Mouse (Mus musculus): Measurements from ENCODE around the gene Stk10. TPM values are rescaled to one million over a fixed set of nuclear protein-coding genes. Genes with fewer than 3 reads are reported as not detected.

The Stk10 gene
- polyA plus RNA-seq, 1 experiment from 2014 or later, result 2.6 TPM

DNA sequence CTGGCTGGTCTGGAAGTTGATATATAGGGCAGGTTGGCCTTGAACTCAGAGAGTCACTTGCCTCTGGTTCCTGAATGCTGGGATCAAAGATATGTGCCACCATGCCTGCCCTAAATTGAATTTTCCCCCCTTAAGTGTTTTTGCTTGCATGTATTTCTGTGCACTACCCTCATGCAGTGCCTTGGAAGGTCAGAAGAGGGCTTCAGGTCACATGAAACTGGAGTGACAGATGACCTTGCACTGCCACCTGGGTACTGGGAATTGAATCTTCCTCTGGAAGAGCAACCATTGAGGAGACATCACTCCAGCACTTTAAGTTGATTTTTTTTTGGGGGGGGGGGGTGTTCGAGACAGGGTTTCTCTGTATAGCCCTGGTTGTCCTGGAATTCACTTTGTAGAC, 3.0 kb upstream of the Stk10 start:
- WGBS, result 73% methylated on average over 1 of the region's 1 CpGs
- peaks cover 27% of the 10 kb centered on the region for H3K4me1 ChIP-seq
- no peak for ATAC-seq (ENCODE audit: extremely low read depth, insufficient number of reproducible peaks, low FRiP score, low TSS enrichment)
- H3K4me3 ChIP-seq, result no peak overlapping the region
- no peak overlapping the region for H3K4me2 ChIP-seq
- no peak overlapping the region for H3K9ac ChIP-seq
- peaks cover 7% of the 10 kb centered on the region; the same call in 1 of the 2 replicates for H3K36me3 ChIP-seq
- no peak overlapping the region for H3K27ac ChIP-seq (replicated peaks)
- no peaks in the 10 kb centered on the region; the same call in 1 of the 2 replicates for H3K27me3 ChIP-seq (replicated peaks)
- H3K9me3 ChIP-seq, result no peaks in the 10 kb centered on the region

DNA sequence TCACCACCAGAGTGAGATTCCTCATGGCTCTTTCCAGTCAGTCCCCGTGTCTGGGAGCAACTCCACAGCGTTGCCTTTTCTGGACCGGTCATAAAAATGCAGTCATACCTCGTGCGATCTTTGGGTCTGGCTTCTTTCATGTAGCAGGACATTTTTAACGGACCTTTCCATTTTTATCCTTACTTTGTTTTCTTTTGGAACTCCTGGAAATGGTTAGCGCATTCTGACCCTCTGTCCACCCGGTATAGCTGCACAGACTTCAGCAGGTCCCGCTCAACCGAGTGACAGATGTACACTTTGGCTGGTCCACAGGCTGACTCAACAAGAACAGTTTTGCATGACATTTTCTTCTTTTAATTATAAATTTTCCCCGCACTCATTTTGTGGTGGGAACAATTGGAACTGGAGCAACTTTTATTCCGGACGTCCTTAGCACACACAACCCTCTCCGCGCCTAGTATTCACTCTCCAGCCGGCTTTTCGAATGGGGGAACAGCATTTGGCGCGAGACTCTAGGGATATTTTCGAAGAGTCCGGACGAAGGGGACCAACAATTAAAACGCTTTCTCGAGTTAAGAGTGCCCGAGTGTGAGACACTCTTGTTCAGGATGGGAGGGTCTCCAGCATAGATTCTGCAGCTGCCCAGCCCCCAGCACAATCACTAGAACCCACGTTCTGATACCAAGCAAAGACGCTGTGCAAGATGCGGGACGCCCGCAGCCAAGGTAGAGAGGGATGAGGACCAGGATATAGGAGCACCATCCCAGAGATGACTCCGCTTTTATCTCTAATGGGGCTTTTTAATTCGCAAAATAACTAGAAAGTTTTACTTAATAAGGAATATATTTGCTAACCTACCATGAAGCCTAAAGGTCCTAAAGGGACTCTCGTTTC, 987 bp upstream of the Stk10 start, which contains the start of gene Efcab9:
Gene Efcab9, minus strand, starts transcription at position 211 of the 894 bp plus-strand sequence.
- peak within 1 kb of the TSS; percentile 33; the same call in 1 of the 2 replicates for H3K27ac ChIP-seq (replicated peaks)
- H3K9me3 ChIP-seq, result no peaks in the 10 kb centered on the region
- ATAC-seq (ENCODE audit: extremely low read depth, insufficient number of reproducible peaks, low FRiP score, low TSS enrichment), result no peak
- peaks cover 28% of the 10 kb centered on the region for H3K4me1 ChIP-seq
- 0 out of 2 replicates have a peak, but pooled peaks cover 2% of the 10 kb centered on the region for H3K36me3 ChIP-seq
- WGBS, result 4% methylated on average over 33 of the region's 33 CpGs
- H3K4me2 ChIP-seq, result peak within 1 kb of the TSS; percentile 99
- no peaks in the 10 kb centered on the region; the same call in 1 of the 2 replicates for H3K27me3 ChIP-seq (replicated peaks)
- peak within 1 kb of the TSS; percentile 80 for H3K4me3 ChIP-seq
- peak within 1 kb of the TSS; percentile 85 for H3K9ac ChIP-seq

DNA sequence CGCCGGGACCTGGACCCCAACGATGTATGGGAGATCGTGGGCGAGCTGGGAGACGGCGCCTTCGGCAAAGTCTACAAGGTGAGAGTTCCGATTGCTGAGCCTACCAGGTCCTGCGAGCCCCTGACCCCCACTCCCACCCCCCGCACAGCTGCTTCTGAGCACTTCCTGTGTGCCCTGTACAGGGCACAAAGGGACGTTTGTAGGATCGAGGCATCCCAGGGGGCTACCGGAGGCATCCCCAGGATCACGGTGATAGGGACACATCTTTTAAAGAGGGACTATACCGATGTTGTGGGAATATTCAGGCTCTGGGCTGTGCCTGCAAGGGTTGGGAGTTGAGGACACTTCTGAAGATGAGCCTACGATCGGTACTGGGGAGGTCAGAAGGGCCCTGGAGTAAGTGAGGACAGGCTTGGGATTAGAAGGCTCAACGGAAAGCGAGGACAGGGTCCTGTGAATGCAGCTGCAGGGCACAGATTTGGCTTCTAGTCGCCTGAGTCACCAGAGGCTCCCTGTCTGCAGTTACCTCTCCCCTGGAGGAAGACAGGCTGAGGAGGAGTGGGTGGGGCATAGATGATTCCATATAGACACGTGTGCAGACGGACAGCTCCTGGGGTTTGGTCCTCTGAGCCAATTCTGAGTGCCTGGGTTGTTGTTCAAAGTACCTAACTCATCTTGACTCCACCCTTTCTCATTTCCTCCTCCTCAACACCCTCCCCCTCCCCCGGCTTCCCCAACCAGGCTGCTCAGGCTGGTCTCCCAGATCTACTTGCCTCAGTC, 567 bp downstream of the Stk10 start:
- 0 out of 2 replicates have a peak, but pooled peaks have one; percentile 5 for ATAC-seq (ENCODE audit: extremely low read depth, insufficient number of reproducible peaks, low FRiP score, low TSS enrichment)
- Histone ChIP-seq H3K27me3 (replicated peaks) (no peaks in the 10 kb centered on the region; the same call in 1 of the 2 replicates), H3K9ac (peak overlapping the region; percentile 84), H3K27ac (replicated peaks) (peak overlapping the region; percentile 40; the same call in 1 of the 2 replicates), H3K4me2 (peak overlapping the region; percentile 99), H3K4me1 (peaks cover 34% of the 10 kb centered on the region), H3K4me3 (peak overlapping the region; percentile 80), H3K36me3 (no peaks in the 10 kb centered on the region), H3K9me3 (no peaks in the 10 kb centered on the region)
- 1% methylated on average over 24 of the region's 24 CpGs for WGBS

DNA sequence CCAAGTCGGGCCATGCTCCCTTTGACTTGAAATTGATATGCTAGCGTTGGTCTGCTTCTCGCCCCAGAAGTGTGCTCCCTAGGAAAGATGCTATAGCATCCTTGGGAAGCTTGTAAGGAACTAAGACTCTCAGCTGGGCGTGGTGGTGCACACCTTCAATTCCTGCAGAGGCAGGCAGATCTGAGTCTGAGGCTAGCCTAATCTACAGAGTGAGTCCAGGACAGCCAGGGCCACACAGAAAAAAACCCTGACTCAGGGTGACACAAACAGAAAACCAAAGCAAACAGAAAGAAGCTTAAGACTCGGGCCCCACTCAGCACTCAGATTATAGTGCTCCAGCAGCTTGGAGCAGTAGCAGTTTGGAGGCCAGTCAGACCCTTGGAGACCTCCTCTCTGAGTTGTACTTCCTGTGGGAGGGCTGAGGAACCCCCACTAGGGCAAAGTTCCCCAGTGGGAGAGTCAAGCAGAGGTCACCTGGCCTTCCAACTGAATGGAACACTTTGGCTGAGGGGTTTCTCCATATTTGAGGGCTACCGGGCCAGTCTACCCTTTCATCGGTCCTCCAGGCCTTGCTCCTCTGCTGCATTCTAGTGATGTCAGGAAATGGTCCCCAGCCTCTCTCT, 1.5 kb downstream of the Stk10 start:
- no peaks in the 10 kb centered on the region for H3K36me3 ChIP-seq
- no peak overlapping the region for H3K27ac ChIP-seq (replicated peaks)
- H3K9me3 ChIP-seq, result no peaks in the 10 kb centered on the region
- H3K4me3 ChIP-seq, result peak overlapping the region; percentile 80
- H3K9ac ChIP-seq, result peak overlapping the region; percentile 84; the same call in 1 of the 2 replicates
- peaks cover 43% of the 10 kb centered on the region for H3K4me1 ChIP-seq
- no peaks in the 10 kb centered on the region; the same call in 1 of the 2 replicates for H3K27me3 ChIP-seq (replicated peaks)
- no peak for ATAC-seq (ENCODE audit: extremely low read depth, insufficient number of reproducible peaks, low FRiP score, low TSS enrichment)
- H3K4me2 ChIP-seq, result peak overlapping the region; percentile 99
- WGBS, result 75% methylated on average over 7 of the region's 7 CpGs

DNA sequence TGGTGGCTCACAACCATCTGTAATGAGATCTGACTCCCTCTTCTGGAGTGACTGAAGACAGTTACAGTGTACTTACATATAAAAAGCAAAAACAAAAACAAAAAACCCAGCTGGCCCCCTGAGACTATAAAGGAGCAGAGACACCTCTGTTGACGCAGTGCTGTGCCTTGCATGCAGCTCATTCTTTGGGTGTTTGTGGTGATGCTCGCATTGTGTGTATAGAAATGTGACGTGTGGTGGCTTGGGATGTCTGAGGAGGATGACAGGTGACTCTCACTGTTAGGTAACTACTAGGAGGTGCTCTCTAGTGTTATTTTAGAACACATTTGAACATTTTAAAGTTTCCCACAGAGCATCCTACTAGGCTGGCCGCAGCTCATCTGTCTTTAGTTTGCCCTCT, 2.5 kb downstream of the Stk10 start:
- no peaks in the 10 kb centered on the region; the same call in 1 of the 2 replicates for H3K27me3 ChIP-seq (replicated peaks)
- H3K4me2 ChIP-seq, result no peak overlapping the region
- no peaks in the 10 kb centered on the region for H3K9me3 ChIP-seq
- no peak for ATAC-seq (ENCODE audit: extremely low read depth, insufficient number of reproducible peaks, low FRiP score, low TSS enrichment)
- H3K4me1 ChIP-seq, result peaks cover 52% of the 10 kb centered on the region
- no peak overlapping the region for H3K27ac ChIP-seq (replicated peaks)
- 93% methylated on average over 4 of the region's 4 CpGs for WGBS
- H3K36me3 ChIP-seq, result no peaks in the 10 kb centered on the region
- H3K9ac ChIP-seq, result no peak overlapping the region
- no peak overlapping the region for H3K4me3 ChIP-seq

DNA sequence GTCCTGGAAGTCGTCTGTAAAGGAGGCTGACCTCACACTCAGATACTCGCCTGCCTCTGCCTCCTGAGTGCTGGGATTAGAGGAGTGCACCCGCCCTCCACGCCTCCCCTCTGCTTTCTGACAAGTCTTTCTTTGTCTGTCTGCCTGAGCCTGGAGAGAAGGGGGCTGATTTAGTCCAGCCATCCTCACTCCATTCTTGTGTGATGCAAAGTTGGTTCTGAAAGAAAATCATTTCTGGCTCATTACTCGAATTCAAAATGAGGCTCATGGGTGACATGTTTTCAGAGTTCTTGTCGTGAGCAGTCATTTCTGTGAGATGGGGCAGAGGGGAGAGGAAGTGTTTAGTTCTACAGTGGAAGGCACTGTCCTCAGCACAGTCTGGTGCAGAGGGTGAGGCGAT, 3.8 kb downstream of the Stk10 start:
- no peak for ATAC-seq (ENCODE audit: extremely low read depth, insufficient number of reproducible peaks, low FRiP score, low TSS enrichment)
- no peak overlapping the region for H3K4me3 ChIP-seq
- H3K4me2 ChIP-seq, result no peak overlapping the region
- no peaks in the 10 kb centered on the region for H3K36me3 ChIP-seq
- H3K4me1 ChIP-seq, result peaks cover 49% of the 10 kb centered on the region
- no peaks in the 10 kb centered on the region for H3K9me3 ChIP-seq
- H3K27ac ChIP-seq (replicated peaks), result no peak overlapping the region
- no peaks in the 10 kb centered on the region; the same call in 1 of the 2 replicates for H3K27me3 ChIP-seq (replicated peaks)
- WGBS, result 59% methylated on average over 7 of the region's 7 CpGs
- no peak overlapping the region for H3K9ac ChIP-seq

DNA sequence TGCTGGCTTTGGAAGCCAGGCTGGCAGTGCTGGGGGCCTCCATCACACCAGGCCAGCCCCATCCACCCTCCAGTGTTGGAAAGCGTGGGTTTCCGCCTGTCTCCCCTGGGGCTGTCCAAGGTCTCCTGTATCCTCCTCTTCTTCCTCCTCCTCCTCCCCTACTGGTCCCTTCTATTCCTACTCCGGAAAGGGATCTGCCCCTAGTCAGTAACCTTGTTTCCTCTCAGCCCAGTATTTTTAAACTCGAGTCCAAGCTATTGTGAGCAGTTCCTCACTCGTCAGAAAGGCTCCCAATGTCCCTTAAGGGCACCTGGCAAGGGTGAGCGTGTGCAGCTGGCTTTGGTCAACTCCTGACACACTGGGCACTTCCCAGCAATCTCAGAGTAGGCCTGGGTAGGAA, 5.3 kb downstream of the Stk10 start:
- Histone ChIP-seq H3K36me3 (no peaks in the 10 kb centered on the region), H3K27ac (replicated peaks) (peak overlapping the region; percentile 63), H3K9me3 (no peaks in the 10 kb centered on the region), H3K4me1 (peaks cover 57% of the 10 kb centered on the region), H3K4me2 (no peak overlapping the region), H3K27me3 (replicated peaks) (no peaks in the 10 kb centered on the region; the same call in 1 of the 2 replicates), H3K9ac (no peak overlapping the region), H3K4me3 (no peak overlapping the region)
- 64% methylated on average over 6 of the region's 6 CpGs for WGBS
- 0 out of 2 replicates have a peak, but pooled peaks have one; percentile 34 for ATAC-seq (ENCODE audit: extremely low read depth, insufficient number of reproducible peaks, low FRiP score, low TSS enrichment)

DNA sequence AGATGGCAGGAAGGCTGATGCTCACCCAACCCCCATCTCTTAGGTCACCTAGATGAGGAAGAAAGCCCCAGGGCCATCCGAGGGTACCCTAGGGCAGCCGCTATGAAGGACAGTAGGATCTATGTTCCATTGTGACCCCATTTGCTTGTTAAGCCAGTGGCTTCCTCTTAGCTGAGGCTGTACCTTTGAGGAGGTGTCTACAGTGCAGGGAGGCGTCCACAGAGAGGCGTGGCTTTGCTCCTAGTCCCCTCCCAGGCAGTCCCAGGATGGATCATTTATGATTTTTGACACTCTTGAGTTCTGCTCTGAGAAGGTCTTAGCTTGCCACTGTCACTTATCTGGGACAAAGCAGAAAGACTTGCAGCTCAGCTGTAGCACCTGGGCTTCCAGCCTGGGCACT, 5.7 kb downstream of the Stk10 start:
- peaks cover 53% of the 10 kb centered on the region for H3K4me1 ChIP-seq
- no peak overlapping the region for H3K9ac ChIP-seq
- H3K27me3 ChIP-seq (replicated peaks), result no peaks in the 10 kb centered on the region; the same call in 1 of the 2 replicates
- no peaks in the 10 kb centered on the region for H3K9me3 ChIP-seq
- 84% methylated on average over 4 of the region's 4 CpGs for WGBS
- peak overlapping the region; percentile 54; the same call in 1 of the 2 replicates for H3K27ac ChIP-seq (replicated peaks)
- ATAC-seq (ENCODE audit: extremely low read depth, insufficient number of reproducible peaks, low FRiP score, low TSS enrichment), result no peak
- no peak overlapping the region for H3K4me2 ChIP-seq
- H3K36me3 ChIP-seq, result no peaks in the 10 kb centered on the region
- H3K4me3 ChIP-seq, result no peak overlapping the region

DNA sequence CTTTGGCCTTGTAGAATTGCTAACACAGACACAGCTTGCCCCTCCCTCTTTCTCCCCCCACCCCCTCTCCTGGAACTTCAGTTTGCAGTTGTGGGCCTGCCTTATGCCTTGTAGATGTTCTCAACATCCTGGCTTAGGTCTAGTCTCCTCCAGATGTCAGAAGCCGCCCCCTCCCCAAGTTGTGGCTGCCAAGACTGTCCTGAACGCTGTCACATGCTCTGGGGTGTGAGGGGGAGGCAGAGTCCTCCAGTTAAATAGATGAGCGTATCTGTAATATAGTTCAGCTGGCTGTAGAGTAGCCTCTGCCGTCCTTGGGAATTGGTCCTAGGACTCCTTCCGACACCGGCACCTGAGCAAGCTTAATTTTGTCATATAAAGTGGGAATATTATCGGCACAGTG, 6.6 kb downstream of the Stk10 start:
- H3K36me3 ChIP-seq, result no peaks in the 10 kb centered on the region
- H3K4me3 ChIP-seq, result no peak overlapping the region
- no peak overlapping the region for H3K9ac ChIP-seq
- H3K4me2 ChIP-seq, result no peak overlapping the region
- 74% methylated on average over 7 of the region's 7 CpGs for WGBS
- H3K27me3 ChIP-seq (replicated peaks), result no peaks in the 10 kb centered on the region; the same call in 1 of the 2 replicates
- H3K9me3 ChIP-seq, result no peaks in the 10 kb centered on the region
- peaks cover 44% of the 10 kb centered on the region for H3K4me1 ChIP-seq
- ATAC-seq (ENCODE audit: extremely low read depth, insufficient number of reproducible peaks, low FRiP score, low TSS enrichment), result no peak
- H3K27ac ChIP-seq (replicated peaks), result 0 out of 2 replicates have a peak overlapping the region, but pooled peaks have one; percentile 54

DNA sequence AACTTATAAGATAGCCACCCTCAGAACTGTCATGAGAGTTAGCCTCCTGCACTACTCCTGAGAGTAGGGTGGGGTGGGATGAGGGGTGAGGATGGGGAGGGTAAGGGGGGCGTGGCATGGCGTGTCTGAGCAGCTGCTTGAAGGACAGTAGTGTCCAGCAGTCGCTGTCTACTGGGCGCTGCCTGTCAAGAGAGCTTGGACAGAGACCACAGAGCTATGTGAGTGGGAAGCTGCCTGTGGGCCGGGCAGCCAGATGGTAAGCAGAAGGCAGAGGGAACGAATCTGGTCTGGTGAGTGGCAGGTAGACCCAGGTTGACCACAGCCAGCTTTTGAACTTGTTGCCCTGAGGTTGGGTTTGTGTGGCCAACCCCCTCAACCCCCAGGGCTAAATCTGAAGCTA, 7.4 kb downstream of the Stk10 start:
- no peaks in the 10 kb centered on the region for H3K27me3 ChIP-seq (replicated peaks)
- no peaks in the 10 kb centered on the region for H3K36me3 ChIP-seq
- H3K4me2 ChIP-seq, result no peak overlapping the region
- no peak overlapping the region for H3K4me3 ChIP-seq
- H3K9me3 ChIP-seq, result no peaks in the 10 kb centered on the region
- H3K9ac ChIP-seq, result no peak overlapping the region
- no peak overlapping the region for H3K27ac ChIP-seq (replicated peaks)
- ATAC-seq (ENCODE audit: extremely low read depth, insufficient number of reproducible peaks, low FRiP score, low TSS enrichment), result no peak
- peaks cover 39% of the 10 kb centered on the region for H3K4me1 ChIP-seq
- 64% methylated on average over 6 of the region's 6 CpGs for WGBS

Measured in heart, embryonic 13.5 days (tissue).